Mouse (Mus musculus) urinary bladder, postnatal 4 days (tissue): ENCODE results near the gene Bsdc1.
A peak's percentile ranks its signal among the peaks of the same experiment; 100 is the strongest.
"Not testable (repeated sequence)": the region's sequence is repeated elsewhere in the genome, so short reads cannot be mapped to it uniquely, and the experiment has no call there.

ENCODE experiments used
- DNase-seq, 2 experiments: peaks; one replicate each; pipeline ENCODE4 v3.0.0; 2021 to 2022; ENCODE audit warnings: low spot score in 2 of 2

The Bsdc1 gene

GRCm38 (mm10) chr4:129461183-129461960, at the start of gene Bsdc1:
TSS of gene Bsdc1 (plus strand) at chr4:129461581.
- peak; percentile 99 for DNase-seq

GRCm38 (mm10) chr4:129415892-129416291, 45.5 kb upstream of the Bsdc1 start:
- no peak for DNase-seq

GRCm38 (mm10) chr4:129416478-129416877, 44.9 kb upstream of the Bsdc1 start:
- no peak for DNase-seq

GRCm38 (mm10) chr4:129418321-129418720, 43.1 kb upstream of the Bsdc1 start:
- DNase-seq, result no peak

GRCm38 (mm10) chr4:129440340-129441063, 20.9 kb upstream of the Bsdc1 start, which contains the start of gene Zbtb8b:
TSS of gene Zbtb8b (minus strand) at chr4:129440853.
- DNase-seq, result peak; percentile 60 to 68

GRCm38 (mm10) chr4:129441145-129441544, 20.2 kb upstream of the Bsdc1 start:
- DNase-seq, result no peak

- DNase-seq, result no peak
Measured at GRCm38 (mm10) chr4:129447360-129447759, 14.0 kb upstream of the Bsdc1 start.

GRCm38 (mm10) chr4:129447778-129448563, 13.4 kb upstream of the Bsdc1 start:
- DNase-seq, result no peak

- no peak for DNase-seq
Measured at GRCm38 (mm10) chr4:129448713-129449112, 12.7 kb upstream of the Bsdc1 start.

GRCm38 (mm10) chr4:129450851-129451250, 10.5 kb upstream of the Bsdc1 start:
- no peak for DNase-seq

- no peak for DNase-seq
Measured at GRCm38 (mm10) chr4:129451471-129452169, 9.8 kb upstream of the Bsdc1 start.

GRCm38 (mm10) chr4:129455265-129455664, 6.1 kb upstream of the Bsdc1 start:
- peak; percentile 51 to 62 for DNase-seq

GRCm38 (mm10) chr4:129456126-129456525, 5.3 kb upstream of the Bsdc1 start:
- no peak for DNase-seq

- not testable (repeated sequence) for DNase-seq
Measured at GRCm38 (mm10) chr4:129457311-129457710, 4.1 kb upstream of the Bsdc1 start.

GRCm38 (mm10) chr4:129459726-129460125, 1.7 kb upstream of the Bsdc1 start:
- DNase-seq, result no peak

GRCm38 (mm10) chr4:129460827-129461182, 576 bp upstream of the Bsdc1 start:
- DNase-seq, result no peak

- DNase-seq, result no peak
Measured at GRCm38 (mm10) chr4:129462118-129462517, 737 bp downstream of the Bsdc1 start.

- DNase-seq, result no peak
Measured at GRCm38 (mm10) chr4:129463097-129464059, 2.0 kb downstream of the Bsdc1 start.

GRCm38 (mm10) chr4:129464286-129464815, 3.0 kb downstream of the Bsdc1 start:
- DNase-seq, result no peak

- DNase-seq, result no peak
Measured at GRCm38 (mm10) chr4:129476047-129476446, 14.7 kb downstream of the Bsdc1 start.
